Mouse (Mus musculus): ENCODE measurements at regions not wholly inside any gene's neighbourhood (a gene's known extent, or its start where the extent isn't known, plus 50 kb on each side); places are given as distances from the start of the nearest gene placed in this dataset.

GRCm38 (mm10) chr13:82874091-82874490 is 629.7 kb upstream of the Mef2c start:
- no peaks in the 10 kb centered on the region for H3K36me3 ChIP-seq (replicated peaks in 1 of 2; ENCODE audit: control insufficient read depth in 1 of 2, insufficient read depth in 1 of 2, low read length in 1 of 2)
- no peaks in the 10 kb centered on the region for H3K79me2 ChIP-seq (replicated peaks; ENCODE audit: control insufficient read depth, extremely low read depth, insufficient read depth, poor library complexity, severe bottlenecking)
- H3K27ac ChIP-seq (ENCODE audit: insufficient read depth, low read depth): no peak overlapping the region
- TF ChIP-seq SMC3 (IDR thresholded peaks at IDR 0.05; ENCODE audit: low read depth, low read length) (no peak), CHD1 (IDR thresholded peaks at IDR 0.05; ENCODE audit: low read depth, low read length) (no peak), MXI1 (IDR thresholded peaks at IDR 0.05; ENCODE audit: low read depth, low read length) (no peak), GABPA (IDR thresholded peaks at IDR 0.05; ENCODE audit: insufficient replicate concordance, low read depth, low read length) (no peak), ETS1 (conservative IDR thresholded peaks at IDR 0.05; ENCODE audit: low read depth, low read length) (no peak), RAD21 (IDR thresholded peaks at IDR 0.05; ENCODE audit: low read depth, low read length) (no peak), ZKSCAN1 (IDR thresholded peaks at IDR 0.05; ENCODE audit: borderline replicate concordance, low read depth, low read length) (no peak), PAX5 (IDR thresholded peaks at IDR 0.05; ENCODE audit: low read length) (no peak), ELF1 (IDR thresholded peaks at IDR 0.05; ENCODE audit: low read depth, low read length) (no peak), MAZ (IDR thresholded peaks at IDR 0.05; ENCODE audit: low read depth, low read length) (no peak), USF2 (conservative IDR thresholded peaks at IDR 0.05; ENCODE audit: low read depth, low read length) (no peak), IRF4 (IDR thresholded peaks at IDR 0.05; ENCODE audit: low read depth, low read length) (no peak), HCFC1 (IDR thresholded peaks at IDR 0.05; ENCODE audit: low read depth, low read length) (no peak), MEF2A (IDR thresholded peaks at IDR 0.05; ENCODE audit: borderline replicate concordance, low read depth, low read length) (no peak)
- no peak overlapping the region for H3K4me2 ChIP-seq (ENCODE audit: insufficient read depth, low read depth, poor library complexity, severe bottlenecking)
- in situ Hi-C loops (cut with MboI; ENCODE audit: low pct_ligation_motif_present, low pct_unique_long_range_greater_than_20kb, low sequenced_read_pairs) (no loop called here), dilution Hi-C loops (cut with MboI; ENCODE audit: extremely low pct_ligation_motif_present, extremely low pct_unique_long_range_greater_than_20kb, low sequenced_read_pairs) (no loop called here)
- no peaks in the 10 kb centered on the region for H3K9me3 ChIP-seq (replicated peaks; ENCODE audit: low read length)
- no peak overlapping the region for H3K4me3 ChIP-seq (replicated peaks in 1 of 3; ENCODE audit: low read depth in 2 of 3, low read length in 2 of 3, poor library complexity in 1 of 3)
- DNase-seq (ENCODE audit: extremely low read depth): no peak
- no peaks in the 10 kb centered on the region for H3K4me1 ChIP-seq (ENCODE audit: control insufficient read depth in 1 of 2, insufficient read depth in 2 of 2)
- H3K27me3 ChIP-seq (replicated peaks): no peaks in the 10 kb centered on the region
- no peak overlapping the region for H3K9ac ChIP-seq (ENCODE audit: insufficient read depth, low read depth)

GRCm38 (mm10) chr13:82883368-82883767 is 620.5 kb upstream of the Mef2c start:
- Histone ChIP-seq H3K36me3 (replicated peaks in 1 of 2; ENCODE audit: control insufficient read depth in 1 of 2, insufficient read depth in 1 of 2, low read length in 1 of 2) (no peaks in the 10 kb centered on the region), H3K4me2 (ENCODE audit: insufficient read depth, low read depth, poor library complexity, severe bottlenecking) (no peak overlapping the region), H3K9ac (ENCODE audit: insufficient read depth, low read depth) (no peak overlapping the region), H3K4me1 (ENCODE audit: control insufficient read depth in 1 of 2, insufficient read depth in 2 of 2) (no peaks in the 10 kb centered on the region), H3K9me3 (replicated peaks; ENCODE audit: low read length) (no peaks in the 10 kb centered on the region), H3K79me2 (replicated peaks; ENCODE audit: control insufficient read depth, extremely low read depth, insufficient read depth, poor library complexity, severe bottlenecking) (no peaks in the 10 kb centered on the region), H3K4me3 (replicated peaks in 1 of 3; ENCODE audit: low read depth in 2 of 3, low read length in 2 of 3, poor library complexity in 1 of 3) (no peak overlapping the region), H3K27me3 (replicated peaks) (no peaks in the 10 kb centered on the region), H3K27ac (ENCODE audit: insufficient read depth, low read depth) (no peak overlapping the region)
- TF ChIP-seq MYC (IDR thresholded peaks at IDR 0.05; ENCODE audit: low read depth, low read length) (no peak), SMC3 (IDR thresholded peaks at IDR 0.05; ENCODE audit: low read depth, low read length) (no peak), E2F4 (IDR thresholded peaks at IDR 0.05; ENCODE audit: insufficient replicate concordance, low read depth, low read length) (no peak), MAX (IDR thresholded peaks at IDR 0.05; ENCODE audit: low read length) (no peak), NELFE (IDR thresholded peaks at IDR 0.05; ENCODE audit: low read depth, low read length) (no peak), CHD1 (IDR thresholded peaks at IDR 0.05; ENCODE audit: low read depth, low read length) (no peak), UBTF (IDR thresholded peaks at IDR 0.05; ENCODE audit: low read depth, low read length) (no peak), ZKSCAN1 (IDR thresholded peaks at IDR 0.05; ENCODE audit: borderline replicate concordance, low read depth, low read length) (no peak), TBP (conservative IDR thresholded peaks at IDR 0.05; ENCODE audit: low read depth, low read length) (no peak), JUN (IDR thresholded peaks at IDR 0.05; ENCODE audit: insufficient read depth, low read depth, low read length) (no peak), RAD21 (IDR thresholded peaks at IDR 0.05; ENCODE audit: low read depth, low read length) (no peak), ZC3H11A (IDR thresholded peaks at IDR 0.05; ENCODE audit: low read depth, low read length) (no peak), PAX5 (IDR thresholded peaks at IDR 0.05; ENCODE audit: low read length) (no peak), CTCF (conservative IDR thresholded peaks at IDR 0.05 in 1 of 2, IDR thresholded peaks at IDR 0.05 in 1 of 2; ENCODE audit: low read depth in 2 of 2, low read length in 2 of 2) (no peak), EP300 (IDR thresholded peaks at IDR 0.05; ENCODE audit: low read length) (no peak), IRF4 (IDR thresholded peaks at IDR 0.05; ENCODE audit: low read depth, low read length) (no peak), SIN3A (IDR thresholded peaks at IDR 0.05; ENCODE audit: low read length) (no peak)
- no peak for DNase-seq (ENCODE audit: extremely low read depth)
- dilution Hi-C loops (cut with MboI; ENCODE audit: extremely low pct_ligation_motif_present, extremely low pct_unique_long_range_greater_than_20kb, low sequenced_read_pairs): no loop called here
- in situ Hi-C loops (cut with MboI; ENCODE audit: low pct_ligation_motif_present, low pct_unique_long_range_greater_than_20kb, low sequenced_read_pairs): no loop called here
